Mouse (Mus musculus) hindbrain, embryonic 15.5 days (tissue): ENCODE measurements around the gene Pcx. TPM values are rescaled to one million over a fixed set of nuclear protein-coding genes. Genes with fewer than 3 reads are reported as not detected.

Source experiments
- ATAC-seq: fragments of 200-750 bp; cut with Nextera tagmentation; 2 replicates; pipeline ENCODE4 v1.8.0; 2017; ENCODE audit warnings: low read depth, moderate number of reproducible peaks, moderate TSS enrichment; ENCODE audit not compliant: low FRiP score
- H3K27ac ChIP-seq: fragments of 300-500 bp; sonication (generic); replicated peaks from 2 replicates; pipeline ENCODE4 v1.5.1; 2015; ENCODE audit warnings: mild to moderate bottlenecking, inconsistent platforms
- H3K27me3 ChIP-seq: fragments of 300-500 bp; sonication (generic); 2 replicates; pipeline ENCODE4 v1.6.1; 2015; ENCODE audit warnings: control low read depth, inconsistent platforms
- H3K36me3 ChIP-seq: fragments of 300-500 bp; sonication (generic); 2 replicates; pipeline ENCODE4 v1.6.1; 2015; ENCODE audit warnings: control low read depth, inconsistent platforms
- H3K4me1 ChIP-seq: fragments of 300-500 bp; sonication (generic); replicated peaks from 2 replicates; pipeline ENCODE4 v1.6.1; 2015; ENCODE audit warnings: control low read depth, inconsistent platforms
- H3K4me2 ChIP-seq: fragments of 300-500 bp; sonication (generic); 2 replicates; pipeline ENCODE4 v1.6.1; 2015; ENCODE audit warnings: moderate library complexity, mild to moderate bottlenecking, inconsistent platforms
- H3K4me3 ChIP-seq: fragments of 300-500 bp; sonication (generic); 2 replicates; pipeline ENCODE4 v1.5.1; 2015; ENCODE audit warnings: mild to moderate bottlenecking, inconsistent platforms
- H3K9ac ChIP-seq: fragments of 300-500 bp; sonication (generic); 2 replicates; pipeline ENCODE4 v1.6.1; 2015; ENCODE audit warnings: inconsistent platforms
- H3K9me3 ChIP-seq: fragments of 300-500 bp; sonication (generic); 2 replicates; pipeline ENCODE4 v1.6.1; 2016; ENCODE audit warnings: control low read depth, inconsistent platforms
- WGBS: fragments of 180-500 bp; shearing (Covaris S2); methylation state at CpG from one replicate; pipeline ENCODE4 v1.1.7; 2015; 5-methylcytosine and 5-hydroxymethylcytosine counted together
- polyA plus RNA-seq: library from polyadenylated mRNA; unstranded; fragments of >200 nt; fragmentation: Nextera tagmentation; extraction: Ambion mirVana; gene quantifications from 2 replicates; pipeline ENCODE4 v1.2.1, GENCODE M21; 2015

Pcx gene
- polyA plus RNA-seq: 38.9 and 43.8 TPM in 2 replicates

- no peaks in the 10 kb centered on the region for H3K9me3 ChIP-seq
- H3K27me3 ChIP-seq: no peaks in the 10 kb centered on the region
- peak within 1 kb of the TSS; percentile 70 for H3K4me3 ChIP-seq
- under 1% methylated on average over 78 of the region's 82 CpGs for WGBS
- H3K9ac ChIP-seq: peak within 1 kb of the TSS; percentile 48
- peak within 1 kb of the TSS; percentile 89 for H3K4me2 ChIP-seq
- peaks cover 13% of the 10 kb centered on the region for H3K4me1 ChIP-seq
- H3K36me3 ChIP-seq: no peaks in the 10 kb centered on the region
- peak; percentile 100 for ATAC-seq
- H3K27ac ChIP-seq: peak within 1 kb of the TSS; percentile 60; the same call in 1 of the 2 replicates
These were observed at the start of gene Pcx for GRCm38 (mm10) chr19:4509986-4510963. TSS of gene Pcx (plus strand) at chr19:4510472.

GRCm38 (mm10) chr19:4461981-4462380, 48.3 kb upstream of the Pcx start:
- no peaks in the 10 kb centered on the region for H3K27me3 ChIP-seq
- no peaks in the 10 kb centered on the region for H3K4me1 ChIP-seq
- no peaks in the 10 kb centered on the region for H3K9me3 ChIP-seq
- H3K27ac ChIP-seq: no peak overlapping the region
- H3K4me3 ChIP-seq: no peak overlapping the region
- 86% methylated on average over 8 of the region's 8 CpGs for WGBS
- H3K36me3 ChIP-seq: no peaks in the 10 kb centered on the region
- no peak for ATAC-seq
- no peak overlapping the region for H3K9ac ChIP-seq
- H3K4me2 ChIP-seq: no peak overlapping the region

- H3K27me3 ChIP-seq: no peaks in the 10 kb centered on the region
- no peaks in the 10 kb centered on the region for H3K4me1 ChIP-seq
- no peak for ATAC-seq
- no peaks in the 10 kb centered on the region for H3K36me3 ChIP-seq
- 88% methylated on average over 4 of the region's 4 CpGs for WGBS
- H3K9me3 ChIP-seq: no peaks in the 10 kb centered on the region
- H3K27ac ChIP-seq: no peak overlapping the region
- no peak overlapping the region for H3K4me2 ChIP-seq
- no peak overlapping the region for H3K9ac ChIP-seq
- H3K4me3 ChIP-seq: no peak overlapping the region
These were observed 45.6 kb upstream of the Pcx start for GRCm38 (mm10) chr19:4464666-4465065.

- no peaks in the 10 kb centered on the region for H3K9me3 ChIP-seq
- 35% methylated on average over 5 of the region's 5 CpGs for WGBS
- H3K36me3 ChIP-seq: no peaks in the 10 kb centered on the region
- no peaks in the 10 kb centered on the region for H3K27me3 ChIP-seq
- H3K27ac ChIP-seq: no peak overlapping the region
- H3K4me2 ChIP-seq: no peak overlapping the region
- no peak overlapping the region for H3K4me3 ChIP-seq
- no peak overlapping the region for H3K9ac ChIP-seq
- ATAC-seq: no peak
- no peaks in the 10 kb centered on the region for H3K4me1 ChIP-seq
These were observed 41.9 kb upstream of the Pcx start for GRCm38 (mm10) chr19:4468363-4468762.

- Histone ChIP-seq H3K9me3 (no peaks in the 10 kb centered on the region), H3K27ac (no peak overlapping the region), H3K4me2 (no peak overlapping the region), H3K27me3 (peaks cover 20% of the 10 kb centered on the region), H3K36me3 (no peaks in the 10 kb centered on the region), H3K4me1 (peaks cover 13% of the 10 kb centered on the region), H3K4me3 (no peak overlapping the region), H3K9ac (no peak overlapping the region)
- WGBS: 85% methylated on average over 5 of the region's 5 CpGs
- no peak for ATAC-seq
These were observed 36.7 kb upstream of the Pcx start for GRCm38 (mm10) chr19:4473549-4473948.

- Histone ChIP-seq H3K4me1 (peaks cover 13% of the 10 kb centered on the region), H3K4me3 (no peak overlapping the region), H3K9me3 (no peaks in the 10 kb centered on the region), H3K36me3 (no peaks in the 10 kb centered on the region), H3K27me3 (peaks cover 20% of the 10 kb centered on the region), H3K9ac (no peak overlapping the region), H3K27ac (no peak overlapping the region), H3K4me2 (no peak overlapping the region)
- ATAC-seq: no peak
- 63% methylated on average over 3 of the region's 3 CpGs for WGBS
These were observed 35.5 kb upstream of the Pcx start for GRCm38 (mm10) chr19:4474739-4475138.

- WGBS: 77% methylated on average over 11 of the region's 11 CpGs
- Histone ChIP-seq H3K4me1 (peaks cover 13% of the 10 kb centered on the region), H3K27ac (no peak overlapping the region), H3K9ac (no peak overlapping the region), H3K4me3 (no peak overlapping the region), H3K4me2 (no peak overlapping the region), H3K27me3 (peaks cover 20% of the 10 kb centered on the region), H3K9me3 (no peaks in the 10 kb centered on the region), H3K36me3 (no peaks in the 10 kb centered on the region)
- no peak for ATAC-seq
These were observed 34.9 kb upstream of the Pcx start for GRCm38 (mm10) chr19:4475224-4475925.

GRCm38 (mm10) chr19:4476601-4477257, 33.5 kb upstream of the Pcx start:
- Histone ChIP-seq H3K27me3 (peaks cover 20% of the 10 kb centered on the region), H3K9ac (peak overlapping the region; percentile 63), H3K9me3 (no peaks in the 10 kb centered on the region), H3K4me3 (peak overlapping the region; percentile 66), H3K36me3 (no peaks in the 10 kb centered on the region), H3K4me2 (peak overlapping the region; percentile 100), H3K4me1 (peaks cover 13% of the 10 kb centered on the region), H3K27ac (peak overlapping the region; percentile 48)
- peak; percentile 85 for ATAC-seq
- WGBS: under 1% methylated on average over 65 of the region's 70 CpGs

- WGBS: 36% methylated on average over 21 of the region's 21 CpGs
- H3K4me3 ChIP-seq: peak within 1 kb of the TSS; percentile 66
- H3K4me1 ChIP-seq: peaks cover 13% of the 10 kb centered on the region
- no peaks in the 10 kb centered on the region for H3K9me3 ChIP-seq
- peaks cover 20% of the 10 kb centered on the region for H3K27me3 ChIP-seq
- H3K4me2 ChIP-seq: peak within 1 kb of the TSS; percentile 100
- H3K27ac ChIP-seq: peak within 1 kb of the TSS; percentile 48
- no peak for ATAC-seq
- H3K36me3 ChIP-seq: no peaks in the 10 kb centered on the region
- H3K9ac ChIP-seq: peak within 1 kb of the TSS; percentile 63
These were observed 32.7 kb upstream of the Pcx start, which contains the start of gene Syt12 for GRCm38 (mm10) chr19:4477345-4478189. TSS of gene Syt12 (minus strand) at chr19:4477447.

GRCm38 (mm10) chr19:4478190-4478516, 32.1 kb upstream of the Pcx start:
- no peak for ATAC-seq
- WGBS: 48% methylated on average over 1 of the region's 1 CpGs
- Histone ChIP-seq H3K4me3 (no peak overlapping the region), H3K9me3 (no peaks in the 10 kb centered on the region), H3K4me1 (peaks cover 13% of the 10 kb centered on the region), H3K27ac (no peak overlapping the region), H3K27me3 (peaks cover 20% of the 10 kb centered on the region), H3K36me3 (no peaks in the 10 kb centered on the region), H3K4me2 (no peak overlapping the region), H3K9ac (no peak overlapping the region)

GRCm38 (mm10) chr19:4480041-4480440, 30.2 kb upstream of the Pcx start:
- WGBS: 89% methylated on average over 2 of the region's 2 CpGs
- peaks cover 13% of the 10 kb centered on the region for H3K27me3 ChIP-seq

More at GRCm38 (mm10) chr19:4480041-4480440, 30.2 kb upstream of the Pcx start:
- ATAC-seq: no peak
- Histone ChIP-seq H3K4me2 (no peak overlapping the region), H3K4me1 (peaks cover 13% of the 10 kb centered on the region), H3K4me3 (no peak overlapping the region), H3K9ac (no peak overlapping the region), H3K36me3 (no peaks in the 10 kb centered on the region), H3K27ac (no peak overlapping the region), H3K9me3 (no peaks in the 10 kb centered on the region)
